Mouse (Mus musculus): Measurements from ENCODE around the gene Fam69a.

Gene Fam69a

GRCm38 (mm10) chr5:107938483-107938882 lies 48.4 kb downstream of the Fam69a start:
- POLR2A ChIA-PET, result interaction anchor here in 3 of 4 experiments (0.8 to 3.8 kb wide), 22 partner anchors 12 to 241 kb away, joined by 3 to 19 read pairs (median 5); partner anchors contain the start of gene Fam69a (in 1 of the 3)
- CTCF ChIA-PET, result interaction anchor here in 1 of 4 experiments (1.0 to 1.8 kb wide), 3 partner anchors 13 to 90 kb away, joined by 3 to 6 read pairs (median 3); partner anchors contain the start of gene Fam69a

DNA sequence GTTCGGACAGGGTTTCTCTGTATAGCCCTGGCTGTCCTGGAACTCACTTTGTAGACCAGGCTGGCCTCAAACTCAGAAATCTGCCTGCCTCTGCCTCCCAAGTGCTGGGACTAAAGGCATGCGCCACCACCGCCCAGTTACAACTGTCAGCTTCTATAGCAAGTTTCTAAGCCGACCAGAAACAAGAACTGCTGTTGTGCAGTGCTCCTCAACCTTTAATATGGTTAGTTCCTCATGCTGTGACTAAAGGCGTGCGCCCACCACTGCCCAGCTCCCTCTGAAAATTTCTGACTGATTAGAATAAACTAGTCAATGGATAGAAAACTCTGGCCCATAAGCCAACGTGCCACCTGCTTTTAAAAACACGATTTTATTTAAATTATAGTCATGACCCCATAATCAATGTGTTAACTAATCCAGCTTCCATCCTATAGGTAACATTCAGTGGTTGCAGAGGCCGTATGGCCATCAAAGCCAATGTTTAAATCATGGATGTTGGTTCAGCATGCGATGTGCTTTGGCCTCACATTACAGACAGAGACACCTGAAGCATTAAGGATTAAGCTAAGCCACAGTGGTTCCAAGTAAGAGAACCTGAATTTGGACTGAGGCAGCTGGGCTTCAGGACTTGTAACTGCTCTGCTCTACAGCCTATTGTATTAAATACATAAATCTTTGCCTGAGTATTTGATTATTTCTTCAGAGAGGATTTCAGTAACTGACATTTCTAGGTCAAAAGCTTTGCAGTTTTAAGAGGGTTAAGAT lies 50.1 kb downstream of the Fam69a start:
- ChIA-PET CTCF (interaction anchor here in 2 of 4 experiments (0.6 to 1.0 kb wide), 2 partner anchors 10 to 11 kb away, joined by 3 to 4 read pairs; no protein-coding TSS in a partner anchor), POLR2A (interaction anchor here in 3 of 4 experiments (0.5 to 2.5 kb wide), 16 partner anchors 10 to 331 kb away, joined by 3 to 13 read pairs (median 4); no protein-coding TSS in a partner anchor)

GRCm38 (mm10) chr5:107934770-107935543 lies 51.9 kb downstream of the Fam69a start:
- CTCF ChIA-PET, result interaction anchor here (0.6 to 1.2 kb wide), 6 partner anchors 14 to 117 kb away, joined by 3 to 4 read pairs (median 3); no protein-coding TSS in a partner anchor
- POLR2A ChIA-PET, result interaction anchor here in 3 of 4 experiments (0.6 to 2.5 kb wide), 5 partner anchors 8 to 96 kb away, joined by 3 to 13 read pairs (median 3); no protein-coding TSS in a partner anchor

DNA sequence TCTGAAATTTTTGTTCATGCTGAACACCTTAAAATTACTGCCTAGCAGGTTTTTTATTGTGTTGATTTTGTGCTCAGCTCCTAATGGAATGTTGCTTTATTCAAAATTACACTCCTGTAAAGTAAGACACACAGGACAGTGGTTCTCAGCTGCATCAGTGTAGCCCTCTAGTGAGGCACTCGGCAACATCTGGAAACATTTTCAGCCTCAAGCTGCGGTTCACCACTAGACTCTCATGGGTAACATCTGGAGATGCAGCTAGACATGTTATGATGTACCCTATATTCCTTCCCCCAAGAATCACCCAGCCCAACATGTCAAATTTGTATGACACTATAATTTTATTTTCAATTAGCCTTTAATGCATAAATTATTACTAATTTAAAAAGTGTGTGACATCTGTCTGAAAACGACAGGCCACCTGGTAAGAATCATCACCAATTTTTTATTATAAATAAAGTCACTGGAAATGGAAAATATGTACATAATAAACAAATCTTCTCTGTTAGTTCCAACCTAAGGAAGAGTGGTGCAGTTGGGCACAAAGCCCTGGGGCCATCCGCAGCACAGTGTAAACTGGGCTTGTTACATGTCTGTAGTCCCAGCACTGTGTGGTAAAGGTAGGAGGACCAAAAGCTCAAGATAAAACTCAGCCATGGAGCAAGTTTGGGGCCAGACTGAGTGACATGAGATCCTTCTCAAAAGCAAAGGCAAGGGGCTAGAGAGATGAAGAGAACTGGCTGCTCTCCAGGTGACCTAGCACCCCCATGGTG lies 53.5 kb downstream of the Fam69a start:
- ChIA-PET POLR2A (interaction anchor here in 2 of 4 experiments (0.6 to 1.5 kb wide), 6 partner anchors 12 to 747 kb away, joined by 3 to 5 read pairs (median 3); no protein-coding TSS in a partner anchor), CTCF (no interaction called here)

GRCm38 (mm10) chr5:107932556-107932955 lies 54.3 kb downstream of the Fam69a start:
- POLR2A ChIA-PET, result interaction anchor here in 2 of 4 experiments (0.6 to 1.5 kb wide), 5 partner anchors 11 to 40 kb away, joined by 3 to 5 read pairs (median 3); no protein-coding TSS in a partner anchor
- CTCF ChIA-PET, result no interaction called here

DNA sequence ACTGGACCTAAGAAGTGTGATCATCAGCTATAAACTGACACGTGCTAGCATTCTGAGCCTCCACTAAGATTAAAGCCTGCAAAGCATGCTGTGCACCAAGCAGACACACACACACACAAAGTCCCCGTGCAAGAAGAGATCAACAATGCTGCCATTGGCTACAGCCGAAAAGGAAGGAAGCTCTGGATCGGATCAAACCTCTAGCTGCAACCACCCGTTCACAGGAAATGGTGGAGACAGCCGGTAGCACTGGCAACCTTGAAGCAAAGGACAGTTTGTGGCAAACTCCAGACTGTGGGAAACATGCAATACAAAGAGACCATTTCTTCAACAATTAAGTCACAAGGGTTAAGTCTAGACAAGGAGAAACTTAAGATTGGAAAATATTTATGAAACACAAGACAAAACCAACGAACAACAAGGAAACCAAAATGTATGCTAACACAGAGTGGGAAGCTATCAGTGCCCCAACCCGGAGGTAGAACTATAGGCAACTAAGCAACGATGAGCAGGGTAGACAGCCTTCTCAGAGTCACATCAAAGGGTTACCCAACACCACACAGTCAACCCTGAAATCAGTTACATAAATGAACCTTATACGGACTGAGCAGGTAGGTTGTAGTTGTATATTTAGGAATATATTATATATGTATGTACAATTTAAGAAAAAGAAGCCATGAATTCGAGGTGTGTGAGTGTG lies 60.2 kb downstream of the Fam69a start:
- CTCF ChIA-PET, result interaction anchor here (0.6 to 2.0 kb wide), 16 partner anchors 11 to 1337 kb away, joined by 3 to 10 read pairs (median 4); partner anchors contain the start of gene Fam69a (in 1 of the 4)
- POLR2A ChIA-PET, result interaction anchor here in 3 of 4 experiments (0.6 to 3.4 kb wide), 29 partner anchors 10 to 207 kb away, joined by 3 to 20 read pairs (median 4); partner anchors contain the start of gene Fam69a (in 1 of the 3)

- CTCF ChIA-PET, result interaction anchor here in 1 of 4 experiments (1.9 to 2.0 kb wide), 2 partner anchors 62 to 106 kb away, joined by 4 to 6 read pairs; no protein-coding TSS in a partner anchor
- POLR2A ChIA-PET, result interaction anchor here in 3 of 4 experiments (0.6 to 3.4 kb wide), 8 partner anchors 13 to 79 kb away, joined by 3 to 20 read pairs (median 6); no protein-coding TSS in a partner anchor
These were observed 62.3 kb downstream of the Fam69a start for GRCm38 (mm10) chr5:107924564-107924963.

DNA sequence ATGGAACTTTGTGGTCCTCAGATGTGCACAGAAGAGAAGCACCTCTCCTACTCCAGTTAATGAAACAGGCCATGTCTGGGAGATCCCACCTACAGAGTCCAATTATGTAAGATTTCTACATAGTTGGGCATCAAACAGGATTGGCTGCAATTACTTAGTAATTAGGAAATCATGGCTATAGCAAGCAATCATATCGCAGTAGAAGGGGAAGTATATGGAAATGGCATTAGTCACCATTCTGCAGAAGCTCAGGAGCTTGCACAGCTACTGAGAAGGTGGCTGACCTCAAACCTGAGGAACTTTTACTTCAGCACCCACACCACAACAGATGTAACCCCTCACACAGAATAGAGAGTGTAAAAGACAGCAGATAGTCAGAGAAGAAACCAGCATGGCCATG lies 64.0 kb downstream of the Fam69a start:
- ChIA-PET CTCF (interaction anchor here (0.6 to 3.0 kb wide), 10 partner anchors 50 to 108 kb away, joined by 3 to 37 read pairs (median 11); partner anchors contain the start of gene Fam69a (in 2 of the 4)), POLR2A (interaction anchor here in 3 of 4 experiments (0.9 to 3.5 kb wide), 7 partner anchors 11 to 107 kb away, joined by 3 to 23 read pairs (median 7); no protein-coding TSS in a partner anchor)

DNA sequence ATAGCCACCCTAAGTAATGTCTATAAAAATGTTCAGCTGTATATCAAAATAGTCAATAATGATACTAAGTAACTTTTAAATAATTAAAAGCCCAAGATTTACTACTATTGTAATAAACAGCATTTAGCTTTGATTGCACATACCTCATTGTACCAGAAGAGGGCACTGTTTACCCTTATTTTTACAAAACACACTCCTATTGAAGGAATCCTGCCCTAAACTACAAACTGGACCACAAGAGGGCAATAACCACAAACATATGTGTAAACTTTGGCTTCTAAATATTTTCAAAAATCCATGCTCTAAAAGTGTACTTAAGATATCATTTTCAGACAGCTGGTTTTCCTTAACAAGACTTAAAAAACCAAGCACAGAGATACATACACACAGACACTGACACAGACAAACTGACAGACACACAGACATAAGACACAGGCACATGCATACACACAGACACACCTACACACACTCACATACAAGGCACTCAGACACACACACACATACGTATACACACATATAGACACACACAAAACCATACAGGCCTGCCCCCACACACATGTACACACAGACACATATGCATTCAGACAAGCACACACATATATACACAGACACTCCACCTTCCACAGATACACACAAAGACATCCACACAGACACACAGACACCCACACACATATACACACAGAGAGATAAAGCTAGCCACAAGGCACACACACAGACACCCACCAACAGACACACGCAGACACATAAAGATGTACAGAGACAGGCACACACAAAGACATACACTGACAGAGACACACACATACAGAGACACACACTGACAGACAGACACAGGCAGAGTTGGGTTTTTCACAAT lies 65.3 kb downstream of the Fam69a start:
- ChIA-PET CTCF (interaction anchor here (0.5 to 3.0 kb wide), 56 partner anchors 9 to 391 kb away, joined by 3 to 47 read pairs (median 4); partner anchors contain the start of genes Fam69a (in 3 of the 4) and Pigg (in 1 of the 4)), POLR2A (interaction anchor here in 3 of 4 experiments (0.6 to 3.5 kb wide), 25 partner anchors 9 to 131 kb away, joined by 3 to 23 read pairs (median 4); partner anchors contain the start of gene Fam69a (in 1 of the 3))

DNA sequence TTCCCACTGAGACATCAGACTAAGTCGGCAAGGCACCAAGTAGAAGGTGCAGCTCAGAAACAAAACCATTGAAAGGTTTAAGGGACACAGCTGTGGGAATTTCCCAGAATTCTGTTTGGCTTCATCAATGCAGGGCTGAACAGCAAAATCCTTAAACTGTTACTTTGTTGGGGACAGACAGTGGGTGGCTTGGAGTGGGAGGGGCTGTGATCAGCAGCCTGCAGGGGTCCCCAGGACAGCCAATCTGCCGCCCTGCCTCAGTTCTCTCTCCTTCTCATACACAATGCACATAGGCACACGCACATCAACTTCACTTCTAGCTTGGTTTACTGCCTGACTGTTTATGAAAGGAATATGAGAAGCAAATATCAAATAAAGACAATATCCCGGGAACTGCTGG lies 71.6 kb downstream of the Fam69a start:
- ChIA-PET POLR2A (interaction anchor here in 3 of 4 experiments (0.8 to 8.5 kb wide), 8 partner anchors 9 to 120 kb away, joined by 3 to 113 read pairs (median 6); no protein-coding TSS in a partner anchor), CTCF (interaction anchor here in 1 of 4 experiments (0.5 to 1.7 kb wide), 2 partner anchors 115 to 379 kb away, joined by 3 to 5 read pairs; no protein-coding TSS in a partner anchor)

DNA sequence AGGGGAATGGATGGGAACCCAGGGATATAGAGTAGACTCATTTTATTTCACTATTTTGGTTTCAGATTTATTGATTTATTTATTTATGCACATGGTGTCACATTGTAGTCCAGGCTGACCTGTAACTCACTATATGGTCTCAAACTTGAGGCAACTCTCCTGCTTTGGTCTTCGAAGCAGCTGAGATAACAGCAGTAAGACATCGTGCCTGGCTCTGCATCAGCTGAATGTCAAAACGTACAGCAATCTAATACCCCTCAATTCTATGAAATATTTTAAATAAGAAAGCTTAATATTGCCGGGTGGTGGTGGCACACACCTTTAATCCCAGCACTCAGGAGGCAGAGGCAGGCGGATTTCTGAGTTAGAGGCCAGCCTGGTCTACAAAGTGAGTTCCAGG lies 75.9 kb downstream of the Fam69a start:
- CTCF ChIA-PET, result interaction anchor here in 1 of 4 experiments (1.3 kb wide), 1 partner anchor 10 kb away, joined by 6 read pairs; no protein-coding TSS in a partner anchor
- POLR2A ChIA-PET, result interaction anchor here in 3 of 4 experiments (0.6 to 8.5 kb wide), 19 partner anchors 6 to 761 kb away, joined by 3 to 113 read pairs (median 5); no protein-coding TSS in a partner anchor

DNA sequence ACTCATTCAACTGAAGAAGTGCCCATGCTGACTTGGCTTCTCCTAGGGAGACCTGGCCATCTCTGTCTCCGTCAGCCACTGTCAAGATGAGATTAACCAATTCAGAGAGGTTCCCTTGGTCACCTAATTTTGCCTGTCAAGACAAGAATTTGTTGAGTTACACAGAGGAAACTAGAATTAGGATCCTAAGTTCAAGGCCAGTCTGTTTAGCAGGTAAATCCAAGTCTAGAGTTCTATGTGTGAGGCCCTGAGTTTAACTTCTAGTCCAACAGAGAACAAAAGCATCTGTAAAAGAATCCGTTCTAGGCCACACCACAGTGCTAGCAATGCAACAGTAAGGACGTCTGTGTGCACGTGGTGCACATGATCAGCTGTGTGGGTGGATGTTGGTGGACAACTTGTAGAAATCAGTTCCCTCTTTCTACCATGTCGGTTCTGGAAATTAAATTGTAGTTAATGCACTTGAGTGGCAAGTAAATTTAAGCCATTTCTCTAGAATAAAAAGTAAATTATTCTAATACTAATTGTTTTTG lies 76.7 kb downstream of the Fam69a start:
- POLR2A ChIA-PET, result interaction anchor here in 1 of 4 experiments (0.6 to 6.6 kb wide), 10 partner anchors 9 to 319 kb away, joined by 3 to 53 read pairs (median 4); no protein-coding TSS in a partner anchor
- CTCF ChIA-PET, result interaction anchor here in 1 of 4 experiments (0.6 kb wide), 1 partner anchor 80 kb away, joined by 6 read pairs; the partner anchor contains the start of gene Ube2d2b

GRCm38 (mm10) chr5:107909668-107910067 lies 77.2 kb downstream of the Fam69a start:
- ChIA-PET CTCF (interaction anchor here in 1 of 4 experiments (0.6 kb wide), 1 partner anchor 80 kb away, joined by 6 read pairs; the partner anchor contains the start of gene Ube2d2b), POLR2A (interaction anchor here in 3 of 4 experiments (0.7 to 6.6 kb wide), 11 partner anchors 10 to 688 kb away, joined by 3 to 53 read pairs (median 6); partner anchors contain the start of gene Rpl5 (in 1 of the 3))

DNA sequence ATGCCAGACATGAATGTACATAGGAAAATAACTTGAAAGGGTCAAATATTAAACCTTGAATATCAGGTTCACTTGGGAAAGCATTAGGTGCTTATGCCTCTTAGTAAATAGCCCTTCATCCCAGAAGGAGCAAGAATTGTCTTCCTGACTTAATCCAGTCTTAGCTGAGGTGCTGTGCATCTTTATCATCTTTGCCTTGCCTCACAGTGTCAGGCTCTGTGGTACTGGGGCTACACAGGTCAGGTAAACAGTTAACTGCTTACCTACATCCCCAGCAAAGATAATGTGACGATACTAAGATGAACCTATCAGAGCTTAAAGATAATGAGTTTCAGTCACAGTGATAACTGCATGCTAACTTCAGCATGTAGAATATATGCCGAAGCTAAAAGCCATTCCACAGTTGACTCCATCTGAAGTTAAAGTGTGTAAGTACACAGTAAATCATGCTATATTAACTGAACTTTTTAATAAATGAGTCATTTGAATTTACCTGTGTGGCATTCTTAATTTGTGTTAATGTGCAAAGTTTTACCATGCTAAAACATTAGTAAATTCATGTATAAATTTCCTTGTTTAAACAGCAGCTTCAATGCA lies 78.3 kb downstream of the Fam69a start:
- CTCF ChIA-PET, result interaction anchor here in 1 of 4 experiments (1.7 kb wide), 1 partner anchor 13 kb away, joined by 9 read pairs; no protein-coding TSS in a partner anchor
- POLR2A ChIA-PET, result interaction anchor here (0.5 to 7.2 kb wide), 37 partner anchors 6 to 361 kb away, joined by 3 to 113 read pairs (median 4); partner anchors contain the start of genes Evi5 (in 1 of the 4), Fam69a (in 1 of the 4) and Rpl5 (in 1 of the 4)
